21 mouse cellular contexts compared by ENCODE assay signal in the genomic region with DNA sequence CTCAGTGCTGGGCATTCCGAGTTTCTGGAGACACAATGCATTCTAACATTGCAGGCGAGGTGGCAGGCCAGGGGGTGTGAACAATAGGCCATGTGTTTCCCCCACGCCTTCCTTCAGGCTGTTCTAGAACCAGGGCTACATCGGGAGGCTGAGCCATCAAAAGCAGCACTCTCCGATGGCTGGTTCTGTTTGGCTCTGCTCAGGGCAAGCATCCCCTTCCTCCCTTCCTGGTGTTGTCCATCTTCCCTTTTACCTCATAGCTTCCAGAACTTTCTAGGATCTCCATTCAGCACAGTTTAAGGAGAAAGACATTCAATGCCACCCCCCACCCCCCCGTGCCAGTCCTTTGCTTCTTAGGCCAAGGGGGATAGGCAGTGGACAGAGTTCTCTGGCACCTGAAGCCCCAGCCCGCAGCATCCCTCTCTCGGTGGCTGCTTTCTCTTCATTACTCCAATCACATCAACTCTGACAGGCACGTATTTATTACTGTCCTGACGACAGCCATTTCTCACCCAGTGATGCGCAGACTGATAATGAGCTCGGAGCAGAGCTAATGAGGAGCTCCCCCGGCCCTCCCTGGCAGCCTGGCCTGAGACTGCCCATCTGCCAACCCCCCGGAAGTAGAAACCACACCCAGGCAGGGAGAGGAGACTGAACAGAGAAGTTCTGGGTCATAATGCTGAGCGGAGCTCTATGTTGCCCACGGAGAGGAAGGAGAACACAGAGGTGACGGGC. TPM values are rescaled to one million over a fixed set of nuclear protein-coding genes. Genes with fewer than 3 reads are reported as not detected.
A peak's percentile ranks its signal among the peaks of the same experiment; 100 is the strongest.
DNase-seq lines count a peak whose midpoint lies in the region; ATAC-seq and TF ChIP-seq lines count a peak whose summit lies in the region.
"Had no signal": no experiment of that assay in that cellular context is flagged by ENCODE, and none has a peak within 500 bp of the region (broad histone marks: within the 10 kb centered on the region; RNA-seq: fewer than 3 reads in every experiment).

No protein-coding gene starts in this region.

- no peak for TF ChIP-seq CTCF in forebrain, postnatal 0 days (IDR thresholded peaks at IDR 0.05; ENCODE audit: low read depth)
- no peak for TF ChIP-seq CTCF in midbrain, postnatal 0 days (IDR thresholded peaks at IDR 0.05)

- no peak overlapping the region for H3K9ac ChIP-seq in forebrain, embryonic 14.5 days (ENCODE audit: low read length)
- H3K9ac ChIP-seq in forebrain, postnatal 0 days = no peak overlapping the region
- H3K9ac ChIP-seq in midbrain, embryonic 14.5 days (replicated peaks; ENCODE audit: low read length) = no peak overlapping the region
- no peak overlapping the region for H3K9ac ChIP-seq in midbrain, postnatal 0 days (replicated peaks; ENCODE audit: low read length, poor library complexity, severe bottlenecking)
- H3K9ac ChIP-seq in hindbrain, embryonic 13.5 days = no peak overlapping the region
- H3K9ac ChIP-seq in neural tube, embryonic 14.5 days (replicated peaks; ENCODE audit: low read depth, low read length) = no peak overlapping the region
- H3K9ac ChIP-seq: liver, postnatal 0 days had no signal

- no peak overlapping the region for H3K4me2 ChIP-seq in forebrain, embryonic 14.5 days (ENCODE audit: low read length)
- H3K4me2 ChIP-seq in forebrain, postnatal 0 days (ENCODE audit: low read depth) = no peak overlapping the region
- no peak overlapping the region for H3K4me2 ChIP-seq in midbrain, embryonic 14.5 days (ENCODE audit: low read length)
- H3K4me2 ChIP-seq in midbrain, postnatal 0 days (ENCODE audit: low read depth, low read length, poor library complexity, severe bottlenecking) = no peak overlapping the region
- no peak overlapping the region for H3K4me2 ChIP-seq in hindbrain, embryonic 13.5 days
- H3K4me2 ChIP-seq in neural tube, embryonic 14.5 days (ENCODE audit: low read depth, low read length) = no peak overlapping the region
- H3K4me2 ChIP-seq: liver, embryonic 11.5 days had no signal

- no peaks in the 10 kb centered on the region for H3K27me3 ChIP-seq in forebrain, embryonic 14.5 days (replicated peaks; ENCODE audit: control insufficient read depth, insufficient read depth, low read length)
- H3K27me3 ChIP-seq in forebrain, postnatal 0 days (ENCODE audit: insufficient read depth, low read length) = no peaks in the 10 kb centered on the region
- no peaks in the 10 kb centered on the region for H3K27me3 ChIP-seq in midbrain, embryonic 14.5 days (ENCODE audit: control insufficient read depth, insufficient read depth, low read length)
- H3K27me3 ChIP-seq in midbrain, postnatal 0 days (ENCODE audit: insufficient read depth, low read length) = no peaks in the 10 kb centered on the region
- H3K27me3 ChIP-seq in hindbrain, embryonic 13.5 days = no peaks in the 10 kb centered on the region
- H3K27me3 ChIP-seq in neural tube, embryonic 14.5 days (ENCODE audit: control insufficient read depth, insufficient read depth, low read length) = no peaks in the 10 kb centered on the region

- no peak for DNase-seq in forebrain, embryonic 14.5 days (ENCODE audit: low spot score)
- no peak for DNase-seq in forebrain, postnatal 0 days
- peak; percentile 44 for DNase-seq in midbrain, embryonic 14.5 days
- no peak for DNase-seq in midbrain, postnatal 0 days (ENCODE audit: low spot score)
- DNase-seq in frontal cortex, postnatal 36 days (ENCODE audit: low spot score in 2 of 2) = no peak
- DNase-seq: adrenal gland, adult 2 months; cerebellum, adult 18-20 months; cerebellum, postnatal 36 days; heart, postnatal 4 days; kidney, adult 8-10 months; kidney, postnatal 10 days; liver, postnatal 0 days; right cerebral cortex, postnatal 14 days had no signal

- H3K27ac ChIP-seq in forebrain, embryonic 14.5 days (ENCODE audit: low read depth, low read length) = no peak overlapping the region
- H3K27ac ChIP-seq in forebrain, postnatal 0 days (ENCODE audit: low read depth, low read length) = no peak overlapping the region
- no peak overlapping the region for H3K27ac ChIP-seq in midbrain, embryonic 14.5 days (replicated peaks; ENCODE audit: low read depth, low read length)
- H3K27ac ChIP-seq in midbrain, postnatal 0 days (ENCODE audit: low read depth, low read length) = no peak overlapping the region
- peak overlapping the region; percentile 44 for H3K27ac ChIP-seq in hindbrain, embryonic 13.5 days
- 0 out of 2 replicates have a peak overlapping the region, but pooled peaks have one; percentile 18 for H3K27ac ChIP-seq in neural tube, embryonic 14.5 days (ENCODE audit: low read depth, low read length)
- H3K27ac ChIP-seq: forebrain, embryonic 10.5 days; heart, embryonic 10.5 days had no signal

- no peaks in the 10 kb centered on the region for H3K9me3 ChIP-seq in forebrain, embryonic 14.5 days (replicated peaks; ENCODE audit: control insufficient read depth, low read length)
- H3K9me3 ChIP-seq in forebrain, postnatal 0 days (ENCODE audit: low read length) = no peaks in the 10 kb centered on the region
- no peaks in the 10 kb centered on the region for H3K9me3 ChIP-seq in midbrain, embryonic 14.5 days (ENCODE audit: control insufficient read depth, low read length)
- H3K9me3 ChIP-seq in midbrain, postnatal 0 days (ENCODE audit: low read length) = no peaks in the 10 kb centered on the region
- no peaks in the 10 kb centered on the region for H3K9me3 ChIP-seq in hindbrain, embryonic 13.5 days
- no peaks in the 10 kb centered on the region for H3K9me3 ChIP-seq in neural tube, embryonic 14.5 days (ENCODE audit: control insufficient read depth, low read length)
- H3K9me3 ChIP-seq: forebrain, embryonic 10.5 days; heart, embryonic 10.5 days had no signal

- 43% methylated on average over 17 of the region's 17 CpGs for WGBS in forebrain, embryonic 14.5 days
- WGBS in forebrain, postnatal 0 days = 41% methylated on average over 17 of the region's 17 CpGs
- WGBS in midbrain, embryonic 14.5 days = 59% methylated on average over 17 of the region's 17 CpGs
- 53% methylated on average over 17 of the region's 17 CpGs for WGBS in midbrain, postnatal 0 days
- 47% methylated on average over 17 of the region's 17 CpGs for WGBS in hindbrain, embryonic 13.5 days
- WGBS in neural tube, embryonic 14.5 days = 36% methylated on average over 17 of the region's 17 CpGs

- ATAC-seq in forebrain, embryonic 14.5 days = peak; percentile 23; the same call in 1 of the 2 replicates
- no peak for ATAC-seq in forebrain, postnatal 0 days
- no peak for ATAC-seq in midbrain, embryonic 14.5 days (ENCODE audit: low FRiP score, low TSS enrichment)
- no peak for ATAC-seq in midbrain, postnatal 0 days (ENCODE audit: low FRiP score)
- ATAC-seq in hindbrain, embryonic 13.5 days (ENCODE audit: low FRiP score) = no peak
- peak; percentile 42; the same call in 1 of the 2 replicates for ATAC-seq in neural tube, embryonic 14.5 days (ENCODE audit: low read depth)
- ATAC-seq in megakaryocyte, adult 5-6 weeks (ENCODE audit: poor library complexity, severe bottlenecking) = no peak
- ATAC-seq: liver, postnatal 0 days; lung, postnatal 0 days had no signal

- H3K4me1 ChIP-seq in forebrain, embryonic 14.5 days (ENCODE audit: control insufficient read depth, insufficient read depth, low read length) = peaks cover 3% of the 10 kb centered on the region; the same call in 1 of the 2 replicates
- no peaks in the 10 kb centered on the region for H3K4me1 ChIP-seq in forebrain, postnatal 0 days (ENCODE audit: insufficient read depth)
- peaks cover 10% of the 10 kb centered on the region; the same call in 1 of the 2 replicates for H3K4me1 ChIP-seq in midbrain, embryonic 14.5 days (ENCODE audit: control insufficient read depth, insufficient read depth, low read length)
- 0 out of 2 replicates have a peak, but pooled peaks cover 11% of the 10 kb centered on the region for H3K4me1 ChIP-seq in midbrain, postnatal 0 days (ENCODE audit: insufficient read depth, low read length)
- peaks cover 37% of the 10 kb centered on the region for H3K4me1 ChIP-seq in hindbrain, embryonic 13.5 days (replicated peaks)
- H3K4me1 ChIP-seq in neural tube, embryonic 14.5 days (ENCODE audit: control insufficient read depth, insufficient read depth, low read length) = peaks cover 15% of the 10 kb centered on the region

- H3K4me3 ChIP-seq in forebrain, embryonic 14.5 days (ENCODE audit: low read depth, low read length) = no peak overlapping the region
- H3K4me3 ChIP-seq in forebrain, postnatal 0 days (ENCODE audit: low read depth, low read length) = no peak overlapping the region
- no peak overlapping the region for H3K4me3 ChIP-seq in midbrain, embryonic 14.5 days (replicated peaks; ENCODE audit: low read depth, low read length)
- no peak overlapping the region for H3K4me3 ChIP-seq in midbrain, postnatal 0 days (ENCODE audit: low read depth, low read length)
- H3K4me3 ChIP-seq in hindbrain, embryonic 13.5 days = no peak overlapping the region
- H3K4me3 ChIP-seq in neural tube, embryonic 14.5 days (ENCODE audit: low read depth, low read length) = no peak overlapping the region
- H3K4me3 ChIP-seq: forebrain, embryonic 10.5 days; heart, embryonic 10.5 days had no signal

- H3K36me3 ChIP-seq in forebrain, embryonic 14.5 days (ENCODE audit: control insufficient read depth, insufficient read depth, low read length) = no peaks in the 10 kb centered on the region
- H3K36me3 ChIP-seq in forebrain, postnatal 0 days (ENCODE audit: insufficient read depth) = no peaks in the 10 kb centered on the region
- H3K36me3 ChIP-seq in midbrain, embryonic 14.5 days (ENCODE audit: control insufficient read depth, insufficient read depth, low read length) = no peaks in the 10 kb centered on the region
- no peaks in the 10 kb centered on the region for H3K36me3 ChIP-seq in midbrain, postnatal 0 days (ENCODE audit: insufficient read depth, low read length)
- H3K36me3 ChIP-seq in hindbrain, embryonic 13.5 days = no peaks in the 10 kb centered on the region
- H3K36me3 ChIP-seq in neural tube, embryonic 14.5 days (ENCODE audit: control insufficient read depth, insufficient read depth, low read length) = no peaks in the 10 kb centered on the region
- H3K36me3 ChIP-seq: forebrain, embryonic 10.5 days; G1E; heart, embryonic 10.5 days had no signal

RNA-seq across cellular contexts. Expression of gene Sdk2, which starts 12.1 kb away (rescaled TPM):
- polyA plus RNA-seq in forebrain, embryonic 14.5 days (2014; fragmentation: Nextera tagmentation; extraction: Ambion mirVana) = 1.1 and 1.6 TPM in 2 replicates
- total RNA-seq in forebrain, postnatal 0 days (2014; rRNA removed) = 14.1 and 18.5 TPM in 2 replicates
- 0.79 and 1.9 TPM in 2 replicates for polyA plus RNA-seq in forebrain, postnatal 0 days (2015; fragmentation: Nextera tagmentation; extraction: Ambion mirVana)
- polyA plus RNA-seq in midbrain, embryonic 14.5 days (2014; fragmentation: Nextera tagmentation; extraction: Ambion mirVana) = 3.5 and 5.3 TPM in 2 replicates
- total RNA-seq in midbrain, postnatal 0 days (2014; rRNA removed) = 26.1 and 26.4 TPM in 2 replicates
- 2.1 and 2.5 TPM in 2 replicates for polyA plus RNA-seq in midbrain, postnatal 0 days (2015; fragmentation: Nextera tagmentation; extraction: Ambion mirVana)
- 4.2 TPM in 2 replicates for polyA plus RNA-seq in hindbrain, embryonic 13.5 days (2015; fragmentation: Nextera tagmentation; extraction: Ambion mirVana)
- 4.2 and 5.0 TPM in 2 replicates for polyA plus RNA-seq in neural tube, embryonic 14.5 days (2014; fragmentation: Nextera tagmentation; extraction: Ambion mirVana)
- total RNA-seq in megakaryocyte, adult 5-6 weeks (2015) = 0.05 and 0.11 TPM in 2 replicates
- total RNA-seq in megakaryocyte, adult 5-6 weeks (2017) = 0.04 TPM in 1 of 2 replicates, not detected in the other
- polyA plus RNA-seq: G1E had no signal

Comparison
In these comparisons a context has a peak if more than half of its experiments do, and no peak if none do; other contexts are left out.
1. ATAC-seq: peak in forebrain, embryonic 14.5 days (single experiment) and neural tube, embryonic 14.5 days (single experiment); none in forebrain, postnatal 0 days (single experiment), midbrain, embryonic 14.5 days (single experiment), midbrain, postnatal 0 days (single experiment), hindbrain, embryonic 13.5 days (single experiment) and megakaryocyte, adult 5-6 weeks (single experiment).
2. H3K27ac ChIP-seq: peak in hindbrain, embryonic 13.5 days (single experiment) and neural tube, embryonic 14.5 days (single experiment); none in forebrain, embryonic 14.5 days (single experiment), forebrain, postnatal 0 days (single experiment), midbrain, embryonic 14.5 days (single experiment) and midbrain, postnatal 0 days (single experiment).